Mouse (Mus musculus) adrenal gland, postnatal 4 days (tissue): ENCODE data around the gene Gm39115. TPM values are rescaled to one million over a fixed set of nuclear protein-coding genes. Genes with fewer than 3 reads are reported as not detected.

Experiments used
- DNase-seq, 2 experiments: peaks; one replicate each; pipeline ENCODE4 v3.0.0; 2021 to 2022; ENCODE audit warnings: low spot score in 2 of 2, mixed read lengths in 2 of 2
- total RNA-seq, 2 experiments: library from RNA; stranded (reverse); gene quantifications; 2 replicates each; pipeline ENCODE4 v1.2.3; 2021

Gene Gm39115
- total RNA-seq, 2 experiments from 2014 or later: not detected

DNA sequence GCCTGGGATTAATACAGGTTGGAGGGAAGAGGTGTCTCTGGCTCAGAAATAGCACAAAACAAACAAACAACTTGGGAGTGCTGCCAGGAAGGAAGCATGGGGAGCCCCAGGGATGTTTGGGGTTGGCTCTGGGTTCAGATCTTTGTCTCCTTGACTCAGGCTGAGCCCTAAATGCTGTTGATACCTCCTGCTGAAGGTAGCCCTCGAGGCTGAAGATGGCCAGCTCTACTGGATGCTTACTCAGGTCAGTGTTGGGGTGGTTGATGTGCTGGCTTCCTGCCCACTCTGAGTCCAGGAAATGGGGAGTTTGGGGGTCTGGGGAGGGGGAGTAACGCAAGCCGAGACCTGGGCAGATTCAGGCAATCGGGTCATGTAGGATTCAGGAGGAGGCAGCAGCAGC is 39.1 kb downstream of the Gm39115 start:
- DNase-seq: no peak

DNA sequence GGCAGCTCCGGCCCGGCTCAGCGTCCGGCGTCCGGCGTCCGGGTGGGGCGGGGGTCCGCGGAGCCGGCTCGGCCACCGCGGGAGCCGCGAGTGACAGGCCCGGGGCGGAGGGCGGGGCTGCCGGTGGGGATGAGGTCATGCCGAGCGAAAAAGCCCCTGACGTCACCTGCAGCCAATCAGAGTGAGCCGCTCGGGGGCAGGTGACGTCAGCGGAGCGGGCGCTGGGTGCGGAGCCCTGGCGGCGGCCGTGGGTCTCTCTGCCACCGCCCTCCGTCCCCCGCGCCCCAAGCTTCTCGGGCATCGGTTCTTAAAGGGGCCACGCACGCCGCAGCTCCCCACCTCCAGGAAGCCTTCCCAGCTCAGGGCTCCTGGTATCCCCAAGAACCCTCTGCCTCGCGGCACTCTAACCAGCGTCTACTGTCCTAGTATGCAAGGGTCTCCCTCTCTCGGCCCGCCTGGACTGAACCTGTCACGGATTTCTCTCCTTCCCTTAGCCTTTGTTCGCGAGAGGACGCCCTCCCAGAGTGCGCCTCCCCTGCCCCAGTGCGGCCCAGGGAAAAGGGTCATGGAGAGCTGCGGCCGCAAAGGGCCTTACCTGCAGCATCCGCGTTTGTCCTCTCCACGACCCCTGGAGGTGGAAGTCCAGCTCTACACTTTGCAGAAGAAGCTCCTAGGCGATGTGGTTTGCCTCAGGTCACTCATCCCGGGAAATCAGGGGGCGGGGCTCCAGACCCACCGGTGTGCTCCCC is 40.5 kb downstream of the Gm39115 start, which contains the start of gene Dusp8:
Gene Dusp8 (minus strand): TSS at position 661 of the 749 bp plus-strand sequence.
- DNase-seq: peak; percentile 65 to 67

DNA sequence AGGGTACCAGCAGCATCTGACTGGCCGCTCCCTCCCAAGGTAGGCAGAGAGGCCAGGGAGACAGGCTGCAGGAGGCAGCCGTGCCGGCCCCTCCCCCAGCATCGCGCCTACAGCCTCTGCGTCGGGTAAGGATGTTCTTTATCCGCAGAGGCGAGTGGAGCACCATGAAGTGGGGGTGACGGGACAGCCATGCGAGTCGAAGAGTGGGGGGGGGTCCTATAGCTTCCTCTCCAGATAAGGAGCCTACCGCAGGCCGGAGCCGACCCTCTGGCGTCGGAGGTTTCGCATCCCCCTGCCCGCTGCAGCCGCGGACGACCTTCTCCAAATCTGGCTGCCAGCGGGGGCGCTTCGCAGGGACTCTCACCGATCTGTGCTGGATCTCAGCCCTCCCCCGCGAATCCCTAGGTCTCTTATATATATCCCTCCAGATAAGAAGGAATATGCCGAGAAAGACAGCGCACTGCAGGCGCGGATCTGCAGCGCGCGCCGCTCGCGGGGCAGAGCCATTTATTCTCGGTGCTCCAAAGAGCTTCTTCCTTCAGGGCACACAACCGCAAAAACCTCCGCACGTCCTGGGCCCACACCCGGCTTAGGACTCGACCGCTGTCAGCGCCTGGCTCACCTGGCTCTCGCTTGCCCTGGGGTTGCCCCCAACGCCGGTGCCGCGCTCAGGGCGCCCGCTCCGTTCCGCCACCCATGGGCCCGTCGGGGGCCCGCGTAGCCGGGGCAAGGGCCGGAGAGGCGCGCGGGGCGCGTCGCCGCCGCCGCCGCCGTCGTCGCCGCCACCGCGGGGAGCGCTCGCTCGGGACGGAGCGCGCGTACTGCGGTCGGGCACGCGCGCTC is 41.3 kb downstream of the Gm39115 start:
- no peak for DNase-seq

DNA sequence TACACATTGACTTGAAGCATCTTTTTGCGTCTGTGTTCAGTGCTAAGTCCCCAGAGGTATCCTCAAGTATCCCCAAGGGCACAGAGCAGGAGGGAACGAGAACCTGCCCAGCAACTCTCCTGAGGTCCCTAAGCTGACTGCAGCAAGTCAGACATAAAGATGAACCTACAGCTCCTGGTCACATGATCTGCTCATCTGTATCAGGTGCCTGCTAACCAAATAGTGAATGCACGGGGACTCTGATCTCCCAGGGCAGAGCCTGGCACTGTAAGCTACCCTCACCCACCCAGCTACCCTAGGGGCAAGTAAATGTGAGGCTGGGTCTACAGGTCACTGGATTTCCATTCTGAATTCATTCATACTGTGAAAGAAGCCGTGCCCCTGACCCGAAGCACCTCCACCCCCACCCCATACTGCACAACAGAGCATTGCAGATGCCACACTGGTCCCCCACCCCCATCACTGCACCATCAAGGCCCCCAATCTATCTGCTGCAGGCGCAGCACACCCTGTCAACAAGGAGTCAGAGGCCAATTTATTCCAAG is 42.1 kb downstream of the Gm39115 start:
- DNase-seq: no peak

DNA sequence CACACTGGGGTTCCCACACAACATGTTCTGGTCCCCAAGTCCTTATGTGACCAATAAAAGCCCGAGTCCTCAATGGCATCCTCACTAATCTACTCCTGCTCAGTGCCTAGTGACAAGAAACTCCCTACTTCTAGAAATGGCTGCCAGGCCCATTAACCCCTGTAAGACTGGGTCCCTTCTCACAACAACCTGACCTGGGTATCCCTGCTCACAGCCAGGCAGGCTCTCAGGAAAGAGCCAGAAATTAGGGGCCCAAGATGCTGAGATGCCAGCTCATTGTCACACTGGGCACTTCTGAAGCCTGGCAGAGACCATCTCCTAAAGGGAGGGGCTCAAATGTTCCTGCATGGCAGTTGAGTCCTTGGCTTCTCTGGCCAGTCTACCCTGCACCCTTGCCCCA is 42.8 kb downstream of the Gm39115 start:
- DNase-seq: no peak

DNA sequence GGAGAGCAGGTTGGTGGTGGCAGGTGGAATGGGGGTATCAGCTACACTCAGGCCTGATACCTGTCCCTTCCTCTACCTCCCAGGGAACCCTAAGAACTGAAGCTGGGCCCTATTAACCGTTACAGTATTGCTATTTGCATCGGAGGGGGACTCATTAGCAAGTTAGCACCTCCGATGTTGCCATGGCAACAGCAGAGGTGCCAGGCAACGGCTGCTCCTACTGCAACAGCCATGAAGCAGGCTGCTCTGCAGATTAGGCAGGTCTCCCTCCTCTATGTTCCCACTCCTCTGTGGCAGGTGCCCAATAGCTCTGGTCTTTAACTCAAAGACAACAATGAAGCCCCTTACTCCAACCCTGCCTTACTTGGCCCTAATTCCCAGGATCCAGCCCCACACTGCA is 44.0 kb downstream of the Gm39115 start:
- no peak for DNase-seq

DNA sequence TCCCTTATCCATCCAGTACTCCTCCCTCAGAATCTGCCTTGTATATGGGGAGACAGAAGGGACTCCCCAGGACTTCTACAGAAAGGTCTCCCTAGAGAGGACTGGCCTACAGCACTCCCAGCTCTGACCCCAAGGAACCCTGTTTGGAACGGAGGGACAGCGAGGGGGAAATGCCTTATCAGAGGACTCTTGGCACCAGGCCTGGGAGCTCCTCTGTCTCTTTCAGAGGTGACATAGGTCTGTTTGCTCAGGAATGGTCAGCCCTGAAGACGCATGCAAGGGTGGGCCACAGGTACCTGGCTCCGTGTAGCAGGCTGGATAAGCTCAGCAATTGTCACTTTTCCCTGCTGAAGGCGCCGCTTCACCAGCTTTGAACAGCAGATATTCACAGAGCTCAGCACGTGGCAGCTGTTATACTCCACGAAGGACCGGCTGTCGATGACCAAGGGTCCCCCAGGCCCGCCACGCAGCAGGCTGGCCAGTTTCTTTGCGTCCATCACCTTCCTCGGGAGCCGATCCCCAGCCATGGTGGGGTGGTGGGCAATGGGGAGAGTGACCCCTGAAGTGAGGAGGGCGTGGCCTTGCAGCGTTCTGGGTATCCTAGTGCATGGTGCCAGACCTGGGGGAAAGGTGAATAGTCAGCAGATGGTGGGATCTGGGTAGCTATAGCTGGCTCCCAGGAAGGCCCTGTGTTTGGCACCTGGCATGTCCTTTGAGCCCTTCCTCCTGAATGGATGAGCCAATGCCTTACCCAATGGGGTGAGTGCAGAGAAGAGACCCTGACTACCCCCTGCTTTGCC is 46.0 kb downstream of the Gm39115 start:
- DNase-seq: no peak

DNA sequence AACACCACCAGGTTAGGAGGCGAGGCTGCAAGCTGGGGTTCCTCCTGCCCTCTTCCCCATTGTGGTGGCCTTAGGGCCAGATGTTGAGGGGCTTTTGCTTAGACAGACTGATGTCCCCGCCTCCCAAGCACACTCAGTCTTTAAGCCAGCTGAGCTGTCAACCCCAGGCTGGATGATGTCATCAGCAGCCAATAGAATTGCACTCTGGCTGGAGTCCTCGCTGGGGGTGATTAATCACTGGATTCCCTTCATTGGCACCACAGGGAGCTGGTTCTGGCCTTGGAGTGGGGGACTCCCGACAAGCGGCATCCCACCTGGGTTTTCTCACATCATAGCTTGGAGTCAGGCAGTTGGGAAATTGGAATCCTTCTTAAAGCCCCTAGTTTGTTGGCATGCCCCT is 46.9 kb downstream of the Gm39115 start:
- peak; percentile 22 to 27 for DNase-seq

DNA sequence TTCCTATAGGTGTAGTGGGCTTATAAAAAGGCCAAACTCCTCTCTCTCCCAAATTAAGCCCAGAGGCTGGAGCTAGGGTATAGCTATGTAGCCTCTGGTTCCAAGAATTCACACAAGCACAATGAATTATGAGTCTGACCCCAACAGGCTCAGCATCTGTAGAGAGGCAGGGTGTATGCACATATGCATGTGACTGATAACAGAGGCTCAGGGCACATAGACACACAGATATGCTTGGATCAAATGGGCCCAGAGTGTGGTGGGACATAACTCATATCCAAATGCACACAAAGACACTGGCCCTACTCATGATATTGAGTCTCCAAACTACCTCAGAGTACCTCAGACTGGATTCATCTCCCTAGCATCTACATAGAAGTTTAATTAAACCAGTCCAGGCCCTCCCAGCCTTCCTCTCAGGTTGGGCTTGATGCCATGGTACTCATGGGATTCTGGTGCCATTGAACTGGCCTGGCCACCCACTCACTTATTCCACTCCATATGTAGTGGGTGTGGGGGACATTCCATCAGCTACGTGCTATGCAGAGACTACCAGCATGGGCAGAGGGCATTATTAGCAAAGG is 48.7 kb downstream of the Gm39115 start:
- DNase-seq: no peak

DNA sequence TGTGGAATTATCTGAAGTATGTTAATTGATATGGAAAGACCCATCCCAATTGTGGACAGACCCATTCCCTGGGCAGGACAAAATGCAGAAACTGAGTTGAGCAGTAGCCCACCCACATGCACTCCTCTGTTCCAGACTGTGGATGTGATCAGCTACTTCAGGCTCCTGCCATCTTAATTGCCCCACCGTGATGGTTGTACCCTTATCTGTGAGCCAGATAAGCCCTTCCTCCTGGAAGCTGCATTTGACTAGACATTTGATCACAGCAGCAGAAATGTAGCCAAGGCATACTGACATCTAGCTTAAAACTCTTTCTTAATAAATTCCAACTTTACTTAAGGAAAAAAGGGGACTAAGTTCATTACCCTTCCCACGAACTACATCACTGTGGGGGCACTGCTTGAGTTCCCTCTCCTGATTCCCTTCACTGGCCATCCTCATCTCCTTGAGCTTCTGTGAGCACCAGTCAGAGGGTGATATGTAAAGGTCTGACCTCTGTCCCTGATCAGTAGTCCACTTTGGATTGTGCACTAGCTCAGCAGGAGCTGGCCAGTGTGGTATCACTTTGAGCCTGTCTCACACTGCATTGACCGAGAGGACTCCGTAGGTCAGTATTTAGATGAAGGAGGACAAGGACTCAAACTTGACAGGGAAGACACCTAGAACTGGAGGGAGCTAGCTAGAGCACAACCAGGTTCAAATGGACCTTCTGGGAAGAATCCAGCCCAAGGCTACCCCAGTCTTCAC is 49.5 kb downstream of the Gm39115 start:
- DNase-seq: no peak

Other genes starting within 250 kb of the Gm39115 start
- gene Tollip, start 217.5 kb downstream of the Gm39115 start, total RNA-seq: 10 to 100 TPM; 54.1 to 57.8 TPM
- 1 to 10 TPM; 7.0 to 7.3 TPM for gene Brsk2, start 186.3 kb downstream of the Gm39115 start, total RNA-seq
- 10 to 100 TPM; 50.1 to 52.1 TPM for gene Mob2, start 75.0 kb downstream of the Gm39115 start, total RNA-seq
- gene Dusp8, start 40.2 kb downstream of the Gm39115 start, total RNA-seq: 1 to 10 TPM; 9.2 to 9.3 TPM
- gene Gm45618, start 15.3 kb downstream of the Gm39115 start, total RNA-seq: not detected
- not detected for gene Gm45337, start 8.6 kb upstream of the Gm39115 start, total RNA-seq
- not detected for gene Gm29735, start 21.1 kb upstream of the Gm39115 start, total RNA-seq
- gene Gm4553, start 29.7 kb upstream of the Gm39115 start, total RNA-seq: not detected
- gene Krtap5-2, start 40.0 kb upstream of the Gm39115 start, total RNA-seq: not detected
- not detected for gene Gm10153, start 54.4 kb upstream of the Gm39115 start, total RNA-seq
- gene Krtap5-3, start 65.3 kb upstream of the Gm39115 start, total RNA-seq: not detected
- gene Gm7579, start 75.8 kb upstream of the Gm39115 start, total RNA-seq: not detected
- not detected for gene Krtap5-5, start 93.9 kb upstream of the Gm39115 start, total RNA-seq
- not detected for gene Gm40460, start 105.0 kb upstream of the Gm39115 start, total RNA-seq
- not detected for gene Gm2431, start 122.3 kb upstream of the Gm39115 start, total RNA-seq
- not detected for gene Gm4559, start 138.3 kb upstream of the Gm39115 start, total RNA-seq
- not detected for gene Krtap5-1, start 161.1 kb upstream of the Gm39115 start, total RNA-seq
- gene Krtap5-4, start 167.5 kb upstream of the Gm39115 start, total RNA-seq: not detected
- gene Ifitm10, start 237.7 kb upstream of the Gm39115 start, total RNA-seq: 1 to 10 TPM; 5.1 to 6.2 TPM
- 1 to 10 TPM in 1 of 2 experiments, under 1 TPM in 1; 0.48 to 4.3 TPM for gene Gm49369, start 246.6 kb upstream of the Gm39115 start, total RNA-seq